Mouse (Mus musculus) ovary, postnatal 10 days (tissue): ENCODE data around the gene Otop1.
A peak's percentile ranks its signal among the peaks of the same experiment; 100 is the strongest.

Experiments used
- DNase-seq: peaks from one replicate; pipeline ENCODE4 v3.0.0; 2022; ENCODE audit warnings: low spot score

Otop1 gene

DNA sequence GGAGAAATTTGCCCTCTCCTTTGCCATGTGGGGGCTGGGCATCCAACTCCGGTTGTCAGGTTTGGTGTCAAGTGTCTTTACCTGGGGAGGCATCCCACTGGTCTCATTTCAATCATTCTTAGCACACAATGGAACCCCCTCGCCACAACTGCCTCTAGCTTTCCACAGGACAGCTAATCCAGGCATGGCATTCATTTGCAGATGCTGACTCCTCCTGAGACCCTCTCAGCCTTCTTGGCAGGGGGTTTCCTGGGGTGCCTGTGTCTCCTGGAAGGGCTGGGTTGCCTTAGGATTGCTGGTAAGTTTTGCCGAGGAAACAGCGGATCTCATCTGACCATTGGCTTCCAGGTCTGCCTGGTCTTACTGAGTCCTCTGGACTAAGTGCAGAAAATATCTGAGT is at the start of gene Otop1:
Gene Otop1, plus strand, starts transcription at position 202 of the 400 bp plus-strand sequence.
- no peak for DNase-seq

DNA sequence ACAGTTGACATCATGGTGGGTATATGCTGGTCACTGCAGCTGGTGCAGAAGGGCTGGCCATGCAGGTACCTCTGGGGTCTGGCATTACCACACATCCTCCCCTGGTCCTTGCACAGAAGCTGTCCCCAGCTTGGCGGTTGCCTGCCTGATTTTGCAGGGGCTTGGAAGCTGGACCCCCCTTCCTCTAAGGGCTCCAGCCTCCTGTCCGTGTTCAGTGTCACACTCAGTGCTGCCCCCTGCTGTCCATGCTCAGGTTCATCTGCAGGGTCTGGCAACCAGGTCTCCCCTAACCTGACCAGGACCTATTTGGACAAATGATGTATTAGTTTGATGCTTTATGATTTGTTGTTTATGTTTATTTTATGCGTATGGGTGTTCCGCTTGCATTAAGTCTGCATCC is 40.4 kb upstream of the Otop1 start:
- DNase-seq: no peak

DNA sequence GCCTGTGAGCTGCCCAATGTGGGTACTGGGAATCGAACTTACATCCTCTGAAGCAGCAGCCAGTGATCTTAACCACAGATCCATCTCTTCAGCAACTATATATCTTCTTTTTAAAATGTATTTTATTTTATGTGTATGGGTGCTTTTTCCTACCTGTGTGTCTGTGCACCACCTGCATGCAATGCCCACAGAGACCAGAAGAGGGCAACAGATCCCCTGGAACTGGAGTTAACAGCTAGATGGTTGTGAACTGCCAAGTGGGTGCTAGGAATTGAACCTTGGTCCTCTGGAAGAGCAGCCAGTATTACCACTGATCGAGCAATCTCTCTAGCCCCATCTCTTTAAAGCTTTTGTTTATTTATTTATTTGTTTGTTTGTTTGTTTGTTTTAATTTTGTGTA is 39.1 kb upstream of the Otop1 start:
- DNase-seq: no peak

DNA sequence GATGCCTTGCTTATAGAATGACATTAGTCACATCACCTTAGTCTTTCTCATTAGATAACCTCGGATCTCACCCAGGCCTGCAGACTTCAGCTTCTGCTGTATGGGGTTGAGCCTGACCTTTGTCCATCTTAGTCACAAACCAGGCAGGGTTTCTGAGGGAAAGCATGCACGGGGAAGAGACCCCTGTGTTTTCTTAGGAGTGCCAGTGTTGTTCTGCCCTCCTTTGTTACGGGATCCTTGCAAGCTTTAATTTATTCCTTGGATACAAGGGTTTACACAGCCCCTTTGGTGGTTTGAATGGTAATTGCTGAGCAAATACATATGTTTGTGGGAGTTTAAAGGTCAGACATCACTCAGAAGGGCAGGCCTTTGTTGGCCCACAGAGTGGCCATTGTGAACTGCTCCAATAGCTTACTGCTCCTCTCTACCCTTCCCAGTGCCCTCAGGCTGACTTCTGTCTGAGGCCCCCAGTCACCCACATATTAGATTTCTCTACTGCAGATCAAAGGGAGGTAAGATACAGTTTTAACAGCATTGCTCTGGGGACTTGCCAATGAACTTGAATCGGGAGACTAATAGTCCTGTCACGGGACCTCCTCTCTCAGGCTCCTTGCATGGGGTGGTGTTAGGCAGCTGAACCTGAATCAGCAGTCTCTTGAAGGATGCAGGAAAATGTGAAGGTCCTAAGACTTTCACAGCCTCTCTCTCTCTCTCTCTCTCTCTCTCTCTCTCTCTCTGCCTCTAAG is 34.9 kb upstream of the Otop1 start:
- no peak for DNase-seq

DNA sequence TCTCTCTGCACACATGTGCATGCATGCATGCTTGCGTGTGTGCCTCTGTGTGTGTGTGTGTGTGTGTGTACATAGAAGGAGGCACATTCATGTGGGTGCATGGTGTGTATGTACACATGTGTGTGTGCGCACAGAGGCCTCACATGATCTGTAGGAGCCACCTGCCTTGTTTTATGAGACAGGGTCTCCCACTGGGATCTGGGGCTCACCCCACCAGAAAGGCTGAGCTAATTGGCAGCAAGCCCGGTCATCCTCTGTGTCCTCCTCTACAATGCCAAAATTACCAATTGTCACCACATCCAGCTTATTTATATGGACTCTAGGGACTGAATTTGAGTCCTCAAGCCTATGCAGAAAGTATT is 34.3 kb upstream of the Otop1 start:
- no peak for DNase-seq

DNA sequence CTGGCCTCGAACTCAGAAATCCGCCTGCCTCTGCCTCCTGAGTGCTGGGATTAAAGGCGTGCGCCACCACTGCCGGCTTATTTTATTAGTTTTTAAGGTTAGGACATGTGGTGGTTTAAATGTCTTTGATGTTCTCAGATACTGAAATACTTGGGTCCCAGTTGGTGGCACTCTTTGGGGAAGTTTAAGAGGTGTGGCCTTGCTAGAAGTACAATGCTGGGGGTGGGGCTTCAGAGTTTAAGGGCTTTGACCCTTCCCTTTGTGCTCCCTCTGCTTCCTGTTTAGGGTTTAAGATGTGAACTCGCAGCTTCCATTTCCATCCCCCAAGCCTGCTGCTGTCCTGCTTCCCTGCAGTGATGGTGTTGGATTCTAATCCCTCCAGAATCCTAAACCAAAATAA is 33.8 kb upstream of the Otop1 start:
- DNase-seq: no peak

DNA sequence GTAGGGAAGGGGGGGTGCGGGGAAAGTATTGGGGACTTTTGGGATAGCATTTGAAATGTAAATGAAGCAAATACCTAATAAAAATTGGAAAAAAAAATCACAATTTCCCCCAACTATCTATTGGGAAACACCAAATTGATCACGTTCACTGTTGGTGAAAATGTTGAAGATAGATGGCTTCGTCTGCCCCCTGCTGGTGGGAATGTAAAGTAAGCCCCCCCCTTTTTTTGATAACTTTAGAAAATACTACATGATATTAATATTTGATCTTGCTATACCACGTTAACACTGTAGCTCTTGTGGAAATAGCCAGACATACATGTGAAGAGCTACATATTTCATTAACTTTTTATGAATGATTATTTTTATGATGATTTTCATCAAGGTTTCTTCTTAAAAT is 20.6 kb upstream of the Otop1 start:
- DNase-seq: no peak

DNA sequence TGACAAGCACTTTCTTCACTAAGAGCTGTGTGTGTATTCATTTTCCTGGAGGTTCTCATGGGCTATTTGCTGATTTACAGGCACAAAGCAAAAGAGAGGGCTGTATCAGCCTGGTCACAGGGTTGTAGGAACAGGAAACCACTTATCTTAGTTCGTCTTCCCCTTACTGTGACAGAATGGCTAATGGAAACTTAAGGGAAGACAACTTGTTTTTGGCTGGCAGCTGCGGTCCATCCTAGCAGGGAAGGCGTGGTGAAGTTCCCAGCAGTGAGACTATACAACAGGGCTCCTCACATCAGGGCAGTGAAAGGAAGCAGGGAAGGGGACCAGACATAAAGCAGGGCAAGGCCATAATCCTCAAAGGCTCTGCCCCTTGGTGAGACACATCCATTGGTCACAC is 20.1 kb upstream of the Otop1 start:
- no peak for DNase-seq

DNA sequence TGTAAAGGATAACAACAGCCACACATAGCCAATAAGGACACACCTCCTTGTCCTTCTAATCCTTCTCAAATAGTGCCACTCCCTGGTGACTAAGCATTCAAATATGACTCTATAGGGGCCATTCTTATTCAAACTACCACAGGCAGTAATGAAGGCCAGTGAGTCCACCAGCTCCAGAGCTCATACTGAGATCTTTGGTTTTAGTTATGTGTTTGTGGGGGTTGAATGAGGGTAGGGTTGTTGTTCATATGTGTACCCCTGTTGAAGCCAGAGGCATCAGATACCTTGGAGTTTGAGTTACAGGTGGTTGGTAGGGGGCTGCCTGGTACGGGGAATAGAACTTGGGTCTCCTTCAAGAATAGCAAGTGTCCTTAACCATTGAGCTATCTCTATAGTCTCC is 19.2 kb upstream of the Otop1 start:
- no peak for DNase-seq

DNA sequence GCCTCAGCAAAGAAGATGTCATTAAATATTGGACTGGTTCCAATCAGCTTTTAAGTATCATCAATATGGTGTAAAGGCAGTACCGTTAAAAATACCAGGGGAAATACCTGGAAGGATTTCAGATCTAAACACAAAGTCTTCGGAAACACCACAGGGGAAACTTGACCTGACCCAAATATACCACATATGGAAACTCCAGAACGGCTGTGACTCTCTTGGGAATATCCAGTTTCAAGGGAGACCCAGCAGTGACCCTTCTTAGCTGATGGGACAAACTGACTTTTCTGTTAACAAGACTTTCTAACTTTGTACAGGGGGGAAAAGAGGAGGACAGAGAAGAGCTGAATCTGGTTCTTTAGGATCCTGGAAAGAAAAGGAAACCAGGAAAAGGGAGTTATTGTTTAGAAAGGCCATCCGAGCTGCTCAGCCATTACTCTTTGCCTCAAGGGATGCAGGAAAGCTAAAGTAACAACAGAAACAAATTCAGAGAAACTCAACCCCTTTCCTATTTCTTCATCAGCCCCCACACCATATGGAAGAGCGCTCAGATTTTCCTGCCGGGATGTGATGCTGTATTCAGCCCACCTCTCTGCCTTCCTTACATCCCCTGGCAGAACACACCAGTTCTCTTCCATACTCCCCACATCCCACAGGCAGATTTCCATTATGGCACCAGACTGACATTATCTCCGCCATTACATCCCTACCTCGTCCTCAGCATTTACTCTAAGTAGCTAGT is 17.6 kb upstream of the Otop1 start:
- DNase-seq: no peak

DNA sequence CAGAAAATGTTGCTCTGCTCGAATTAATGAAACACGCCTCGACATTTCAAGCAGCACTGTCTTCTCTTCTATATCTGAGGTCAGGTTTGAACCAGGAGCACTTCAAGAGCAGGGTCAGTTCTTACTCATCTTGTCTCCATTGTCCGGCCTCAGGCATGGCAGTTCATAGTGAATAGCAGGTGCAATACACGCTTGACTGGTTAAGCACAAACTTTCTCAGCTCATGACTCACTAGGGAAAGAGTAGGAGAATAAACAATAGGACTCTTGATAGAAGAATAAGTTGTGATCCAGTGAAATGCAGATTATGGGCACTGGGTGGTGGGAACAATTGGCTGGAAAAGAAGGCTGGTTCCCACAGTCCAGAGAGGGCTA is 17.0 kb upstream of the Otop1 start:
- DNase-seq: no peak

DNA sequence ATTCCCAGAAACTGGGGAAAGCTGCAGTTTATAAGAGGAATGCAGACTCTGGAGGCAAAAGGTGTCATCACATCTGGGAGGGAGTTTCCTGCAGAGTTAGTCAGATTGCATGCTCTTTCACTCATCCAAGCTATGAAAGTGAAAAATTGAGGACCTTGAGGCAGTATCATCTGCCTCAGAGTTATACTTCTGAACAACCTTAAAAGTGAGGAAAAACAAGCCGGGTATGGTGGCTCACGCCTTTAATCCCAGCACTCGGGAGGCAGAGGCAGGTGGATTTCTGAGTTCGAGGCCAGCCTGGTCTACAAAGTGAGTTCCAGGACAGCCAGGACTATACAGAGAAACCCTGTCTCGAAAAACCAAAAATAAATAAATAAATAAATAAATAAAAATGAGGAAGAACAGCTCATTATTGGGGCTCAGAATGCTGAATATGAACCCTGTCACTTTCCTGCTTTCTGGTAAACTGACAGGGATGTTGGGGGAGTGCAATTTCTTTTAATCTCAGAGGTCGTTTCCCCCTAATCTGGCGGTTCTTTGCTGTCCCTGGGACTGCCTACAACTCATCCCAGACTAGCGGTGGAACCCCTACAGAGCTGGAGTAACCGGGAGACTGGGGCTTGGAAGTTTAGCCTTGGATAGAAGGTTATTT is 16.2 kb upstream of the Otop1 start:
- peak; percentile 27 for DNase-seq

DNA sequence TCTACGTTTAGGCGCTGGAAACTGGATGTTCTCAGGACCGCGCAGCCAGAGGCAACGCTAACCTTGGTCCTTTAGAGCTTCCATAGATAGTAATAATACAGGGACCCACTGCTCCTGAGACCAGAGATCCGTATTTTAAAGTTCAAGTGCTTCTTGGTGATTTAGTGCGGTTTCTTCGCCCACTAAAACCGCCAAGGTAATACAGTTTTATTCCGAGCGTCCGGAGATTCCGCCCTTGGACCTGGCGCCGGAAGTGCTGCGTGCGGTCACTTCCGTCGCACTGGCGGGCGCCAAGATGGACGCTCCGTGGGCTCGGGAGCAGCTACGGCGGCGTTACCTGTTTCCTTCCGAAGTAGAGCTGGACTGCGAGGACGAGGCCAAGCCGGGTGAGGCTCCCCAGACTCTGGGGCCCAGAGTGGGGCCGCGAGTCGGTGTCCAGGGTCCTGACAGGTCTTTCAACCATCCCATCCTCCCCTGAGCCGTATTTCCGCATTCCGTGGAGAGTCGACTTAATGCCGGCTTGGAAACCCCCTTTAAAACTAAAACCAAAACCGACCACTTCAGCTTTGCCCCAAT is 15.6 kb upstream of the Otop1 start, which contains the start of gene Tmem128:
Gene Tmem128, plus strand, starts transcription at position 79 of the 576 bp plus-strand sequence.
- DNase-seq: peak; percentile 34

DNA sequence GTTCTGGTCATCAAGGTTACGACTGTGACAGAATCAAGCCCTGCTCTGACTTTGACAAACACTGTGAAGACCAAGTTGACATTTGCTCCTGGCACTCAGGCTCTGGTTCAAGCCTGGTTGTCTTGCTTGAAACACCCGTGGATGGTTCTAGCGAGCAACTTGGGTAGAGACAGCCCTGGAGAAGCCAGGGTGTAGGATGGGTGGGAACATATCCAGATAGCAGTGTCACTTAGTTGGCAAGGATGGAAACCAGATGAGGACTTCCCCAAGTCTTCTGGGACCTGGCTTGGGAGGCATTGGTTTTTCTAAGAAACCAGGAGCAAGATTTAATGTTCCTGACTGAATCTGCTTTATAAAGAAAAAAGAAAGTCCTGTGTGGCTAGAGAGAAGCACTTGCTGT is 4.8 kb upstream of the Otop1 start:
- DNase-seq: no peak

DNA sequence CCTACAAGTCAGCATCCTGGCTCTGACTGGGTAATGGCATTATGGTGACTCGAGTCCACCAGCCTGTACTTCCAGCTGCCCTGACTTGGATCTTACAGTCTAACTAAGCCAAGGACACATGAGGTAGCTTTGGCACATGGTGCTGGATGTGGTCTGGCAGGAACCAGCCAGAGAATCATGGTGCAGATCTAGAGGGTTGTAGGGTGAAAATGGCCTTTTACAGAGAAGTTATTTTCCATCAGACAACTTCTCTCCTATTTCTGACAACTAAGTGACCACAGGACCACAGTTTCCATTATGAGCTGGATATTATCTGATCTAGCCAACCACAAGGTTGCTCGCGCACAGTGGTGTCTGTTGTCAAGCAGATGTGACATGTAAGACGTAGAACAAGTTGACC is 1.9 kb upstream of the Otop1 start:
- DNase-seq: no peak

DNA sequence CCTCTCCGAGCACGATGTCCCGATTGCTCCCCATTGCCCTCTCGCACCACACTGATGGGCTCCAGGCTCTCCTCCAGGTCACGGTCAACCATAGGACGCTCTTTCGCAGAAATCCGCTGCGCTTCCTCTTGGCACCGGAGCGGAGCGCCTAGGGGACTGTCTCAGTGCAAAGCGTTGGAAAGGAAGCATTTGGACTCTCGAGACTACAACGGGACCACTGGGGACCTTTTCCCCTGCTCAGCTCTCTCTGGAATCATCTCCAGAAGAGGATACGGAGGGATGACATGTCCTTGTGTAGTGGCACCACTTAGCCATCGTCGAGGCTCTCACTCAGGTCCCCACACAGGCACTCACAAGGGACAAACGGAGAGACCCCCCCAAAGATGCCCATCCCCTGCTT is 679 bp downstream of the Otop1 start:
- no peak for DNase-seq

DNA sequence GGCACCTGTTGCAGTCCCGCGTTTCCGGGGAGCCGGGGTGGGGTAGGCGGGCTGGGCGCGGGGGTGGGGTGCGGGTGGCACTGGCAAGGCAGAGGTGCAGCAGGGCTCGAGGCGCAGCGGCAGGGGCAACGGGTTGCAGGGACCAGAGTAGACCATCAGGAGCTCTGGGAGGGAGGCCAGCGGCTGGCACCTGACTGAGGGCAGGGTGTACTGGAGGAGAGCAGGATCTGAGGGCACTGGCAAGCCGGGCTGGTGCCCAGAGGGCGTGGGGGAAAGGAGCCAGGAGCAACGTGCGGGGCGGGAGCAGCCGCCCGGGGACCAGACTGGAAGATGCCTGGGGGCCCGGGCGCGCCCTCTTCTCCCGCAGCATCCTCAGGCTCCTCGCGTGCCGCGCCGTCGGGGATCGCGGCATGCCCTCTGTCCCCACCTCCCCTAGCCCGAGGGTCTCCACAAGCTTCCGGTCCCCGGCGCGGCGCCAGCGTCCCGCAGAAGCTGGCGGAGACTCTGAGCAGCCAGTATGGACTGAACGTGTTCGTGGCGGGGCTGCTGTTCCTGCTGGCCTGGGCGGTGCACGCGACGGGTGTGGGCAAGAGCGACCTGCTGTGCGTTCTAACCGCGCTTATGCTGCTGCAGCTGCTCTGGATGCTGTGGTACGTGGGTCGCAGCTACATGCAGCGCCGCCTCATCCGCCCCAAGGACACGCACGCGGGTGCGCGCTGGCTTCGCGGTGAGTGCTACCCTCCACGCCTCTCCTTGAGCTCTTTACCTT is 1.5 kb downstream of the Otop1 start:
- DNase-seq: no peak

DNA sequence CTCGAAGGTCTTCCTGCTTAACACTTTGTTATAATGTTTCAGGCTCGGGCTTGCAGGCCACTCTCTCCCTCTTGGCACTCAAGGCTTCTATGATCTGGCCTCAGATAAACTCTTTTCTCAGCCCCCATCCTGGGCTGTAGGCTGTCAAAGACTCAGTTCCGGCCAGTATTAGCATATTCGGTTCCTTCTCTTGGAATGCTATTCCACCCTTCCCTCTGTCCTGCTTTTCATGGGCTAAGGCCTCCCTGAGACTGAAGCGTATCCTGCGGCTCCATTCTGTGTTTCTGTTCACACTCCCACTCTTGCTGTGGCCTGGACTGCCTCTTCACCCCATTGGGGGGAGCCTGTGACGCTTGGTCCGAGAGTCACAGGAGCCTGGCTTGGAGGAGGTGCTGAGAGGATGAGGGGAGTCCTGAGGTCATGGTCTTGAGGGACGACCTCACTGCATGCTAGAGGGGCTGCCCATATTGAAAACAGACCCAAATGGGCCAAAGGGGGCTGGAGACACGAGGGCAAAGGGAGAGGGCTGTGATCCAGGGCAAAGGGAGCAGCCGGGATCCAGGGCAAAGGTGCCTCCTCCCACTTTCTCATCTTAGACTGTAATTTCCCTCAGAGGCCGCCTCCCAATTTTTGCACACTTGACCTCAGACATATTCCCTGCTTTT is 2.3 kb downstream of the Otop1 start:
- no peak for DNase-seq

DNA sequence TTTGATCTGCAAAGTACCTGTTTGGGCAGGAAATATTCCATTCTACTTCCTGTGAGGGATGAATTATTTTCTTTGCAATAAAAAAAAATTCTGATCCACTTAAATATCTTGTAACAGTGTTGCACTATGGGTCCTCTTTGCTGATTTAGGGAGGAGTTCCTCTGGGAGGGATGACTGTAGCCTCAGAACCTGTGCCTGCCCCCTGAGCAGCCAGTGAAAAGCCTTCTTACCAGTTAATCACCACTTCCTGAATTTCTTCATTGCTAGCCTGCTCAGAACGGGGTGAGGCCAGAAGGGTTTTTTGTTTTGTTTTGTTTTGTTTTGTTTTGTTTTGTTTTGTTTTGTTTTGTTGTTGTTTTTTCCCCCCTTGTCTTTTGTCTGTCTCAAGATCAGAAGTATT is 4.3 kb downstream of the Otop1 start:
- DNase-seq: no peak

DNA sequence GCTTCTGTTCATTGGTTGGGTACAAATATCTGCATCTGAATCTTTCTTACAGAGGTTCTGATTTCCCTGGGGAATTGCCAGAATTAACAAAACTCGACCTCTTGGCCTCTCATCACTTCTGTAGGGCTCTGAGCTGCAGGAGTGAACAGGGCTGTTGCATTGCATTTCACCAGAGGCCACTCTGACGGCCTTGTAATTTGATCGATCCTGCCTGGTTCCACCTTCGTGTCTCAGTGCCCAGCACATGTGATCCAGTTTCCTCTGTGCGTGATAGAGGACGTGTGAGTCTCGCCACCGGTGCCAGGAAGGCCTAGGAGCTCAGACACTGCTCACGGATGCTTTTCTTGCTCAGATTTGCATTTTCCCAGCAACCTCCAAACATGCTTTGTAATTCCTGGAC is 10.0 kb downstream of the Otop1 start:
- no peak for DNase-seq

DNA sequence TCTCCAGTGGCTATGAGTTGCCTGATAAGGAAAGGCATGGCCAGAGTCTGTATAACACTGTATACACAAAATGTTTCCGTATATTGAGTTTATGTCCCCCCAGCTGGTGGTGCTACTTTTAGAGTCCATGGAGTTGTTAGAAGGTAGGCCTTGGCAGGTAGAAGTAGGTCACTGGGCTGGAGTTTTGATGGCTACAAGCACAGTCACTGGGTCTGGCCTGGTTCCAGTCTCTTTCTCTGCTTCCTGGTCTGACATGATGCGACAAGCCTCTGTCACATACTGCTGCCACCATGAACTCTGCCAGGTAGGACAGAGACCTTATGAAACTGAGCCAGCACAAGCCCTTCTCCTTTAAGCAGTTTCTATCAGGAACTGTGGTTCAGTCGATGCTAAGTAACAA is 12.7 kb downstream of the Otop1 start:
- DNase-seq: no peak
